Mouse (Mus musculus) spleen, postnatal 10 days (tissue): ENCODE measurements at regions not wholly inside any gene's neighbourhood (a gene's known extent, or its start where the extent isn't known, plus 50 kb on each side); places are given as distances from the start of the nearest gene placed in this dataset.
A peak's percentile ranks its signal among the peaks of the same experiment; 100 is the strongest.
"Not testable (repeated sequence)": the region's sequence is repeated elsewhere in the genome, so short reads cannot be mapped to it uniquely, and the experiment has no call there.

Source experiments
- DNase-seq, 2 experiments: peaks; one replicate each; pipeline ENCODE4 v3.0.0; 2021 to 2022; ENCODE audit warnings: low spot score in 2 of 2

DNA sequence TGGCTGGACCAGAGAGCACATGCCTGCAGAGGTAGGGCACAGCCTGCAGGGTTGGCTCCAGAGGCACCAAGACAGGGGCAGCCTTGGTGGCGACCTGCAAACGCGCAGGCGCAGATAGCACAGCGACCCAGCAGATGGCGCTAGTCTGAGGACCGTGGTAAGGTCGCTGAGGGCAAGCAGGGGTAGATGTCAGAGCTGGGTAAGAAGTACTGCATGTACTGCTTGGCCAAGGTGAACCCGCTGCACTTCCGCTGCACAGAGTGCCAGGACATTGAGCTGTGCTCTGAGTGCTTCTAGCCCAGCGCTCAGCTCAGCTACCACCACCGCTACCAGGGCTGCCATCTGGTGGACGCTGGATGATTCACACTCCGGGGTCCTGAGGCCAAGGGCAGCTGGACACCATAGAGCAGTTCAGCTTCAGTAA is 68.3 kb downstream of the Hsp90b1 start:
- DNase-seq = peak; percentile 65 to 85

GRCm38 (mm10) chr10:86636515-86636914 is 68.8 kb downstream of the Hsp90b1 start:
- not testable (repeated sequence) for DNase-seq

DNA sequence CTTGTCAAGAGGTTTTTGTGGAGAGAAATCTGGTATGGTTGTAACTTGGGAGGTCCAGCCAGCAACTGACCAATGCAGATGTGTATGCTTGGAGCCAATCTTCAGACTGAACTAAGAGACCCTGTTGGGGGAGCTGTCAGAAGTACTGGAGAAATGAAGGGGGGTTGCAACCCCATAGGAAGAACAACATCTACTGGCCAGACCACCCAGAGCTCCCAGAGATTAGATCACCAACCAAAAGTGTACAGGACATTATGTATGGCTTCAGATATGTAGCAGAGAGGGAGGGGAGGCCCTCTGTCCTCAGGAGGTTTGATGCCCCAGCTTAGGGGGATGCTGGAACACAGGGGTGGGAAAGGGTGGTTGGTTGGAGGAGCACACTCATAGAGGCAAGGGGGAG is 78.6 kb downstream of the Hsp90b1 start:
- DNase-seq = not testable (repeated sequence)

DNA sequence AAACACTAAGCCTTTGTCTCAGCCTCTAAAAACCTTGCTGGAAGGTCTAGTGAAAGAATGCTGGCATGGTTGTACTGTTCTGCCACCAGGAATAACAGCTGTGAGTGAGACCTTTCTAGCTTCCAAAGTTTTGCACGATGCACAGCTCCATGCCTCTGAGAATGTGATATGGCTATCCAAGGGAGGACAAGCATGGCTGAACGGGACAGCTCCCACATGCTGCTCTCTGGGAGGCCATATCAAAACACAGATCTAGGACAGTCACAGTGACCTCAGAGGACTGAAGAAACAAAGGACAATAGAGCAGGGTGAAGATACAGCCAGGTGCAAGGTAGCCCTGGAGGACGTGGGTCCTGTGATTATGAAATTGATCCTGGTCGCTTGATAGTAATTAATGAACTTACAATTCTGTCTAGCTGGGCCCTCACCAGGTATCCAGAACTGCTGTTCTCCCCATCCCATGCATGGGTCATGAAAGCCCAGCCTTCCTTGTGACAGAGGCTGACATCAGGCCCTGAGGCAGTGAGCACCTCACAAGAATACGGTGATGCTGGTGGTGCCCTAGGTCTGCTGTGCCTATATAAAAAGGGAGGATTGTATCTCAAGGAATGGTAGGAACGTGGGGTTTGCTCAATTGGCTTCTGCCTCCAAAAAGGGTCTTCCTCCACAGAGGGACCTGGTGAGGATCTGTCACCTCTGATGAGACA is 87.2 kb downstream of the Hsp90b1 start:
- not testable (repeated sequence) for DNase-seq

- DNase-seq = not testable (repeated sequence)
These were observed 93.0 kb downstream of the Hsp90b1 start for GRCm38 (mm10) chr10:86612341-86612740.

- DNase-seq = not testable (repeated sequence)
These were observed 95.3 kb downstream of the Hsp90b1 start for GRCm38 (mm10) chr10:86610027-86610426.

- DNase-seq = not testable (repeated sequence)
These were observed 102.1 kb upstream of the Syn3 start for GRCm38 (mm10) chr10:86600843-86601242.

GRCm38 (mm10) chr10:86599991-86600390 is 101.3 kb upstream of the Syn3 start:
- DNase-seq = peak in 1 of 2 experiments; percentile 17

- not testable (repeated sequence) for DNase-seq
These were observed 91.5 kb upstream of the Syn3 start for GRCm38 (mm10) chr10:86590211-86590610.

DNA sequence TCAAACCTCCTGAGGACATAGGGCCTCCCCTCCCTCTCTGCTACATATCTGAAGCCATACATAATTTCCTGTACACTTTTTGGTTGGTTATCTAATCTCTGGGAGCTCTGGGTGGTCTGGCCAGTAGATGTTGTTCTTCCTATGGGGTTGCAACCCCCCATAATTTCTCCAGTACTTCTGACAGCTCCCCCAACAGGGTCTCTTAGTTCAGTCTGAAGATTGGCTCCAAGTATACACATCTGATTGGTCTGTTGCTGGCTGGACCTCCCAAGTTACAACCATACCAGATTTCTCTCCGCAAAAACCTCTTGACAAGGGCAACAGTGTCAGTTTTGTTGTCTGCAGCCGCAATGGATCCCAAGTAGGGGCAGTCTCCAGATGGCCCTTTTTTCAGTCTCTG is 68.2 kb upstream of the Syn3 start:
- not testable (repeated sequence) for DNase-seq

DNA sequence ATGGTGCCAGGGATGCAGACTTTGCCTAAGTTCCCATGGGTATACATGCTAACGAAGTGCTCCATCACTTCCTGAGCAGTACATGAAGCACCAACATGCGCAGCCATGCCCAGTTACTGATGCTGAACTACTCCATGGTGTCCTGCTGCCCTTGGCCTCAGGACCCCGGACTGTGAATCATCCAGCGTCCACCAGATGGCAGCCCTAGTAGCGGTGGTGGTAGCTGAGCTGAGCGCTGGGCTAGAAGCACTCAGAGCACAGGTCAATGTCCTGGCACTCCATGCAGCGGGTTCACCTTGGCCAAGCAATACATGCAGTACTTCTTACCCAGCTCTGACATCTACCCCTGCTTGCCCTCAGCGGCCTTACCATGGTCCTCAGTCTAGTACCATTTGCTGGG is 57.1 kb upstream of the Syn3 start:
- peak in 1 of 2 experiments; percentile 29 for DNase-seq
